Mouse (Mus musculus) adrenal gland, postnatal 4 days (tissue): Measurements from ENCODE around the gene Lyrm2. TPM values are rescaled to one million over a fixed set of nuclear protein-coding genes. Genes with fewer than 3 reads are reported as not detected.

Experiments
- total RNA-seq, 2 experiments: library from RNA; stranded (reverse); gene quantifications; 2 replicates each; pipeline ENCODE4 v1.2.3; 2021

Lyrm2 gene
- total RNA-seq, 2 experiments from 2014 or later: 61.0 to 65.9 TPM

Other genes with a start within 250 kb of the Lyrm2 start
- gene Gja10, start 197.5 kb upstream of the Lyrm2 start, total RNA-seq: under 1 TPM in 1 of 2 experiments, not detected in 1; 0.23 TPM
- 10 to 100 TPM; 14.8 to 15.5 TPM for gene Casp8ap2, start 184.8 kb upstream of the Lyrm2 start, total RNA-seq
- 10 to 100 TPM; 26.6 to 31.8 TPM for gene Mdn1, start 143.1 kb upstream of the Lyrm2 start, total RNA-seq
- gene Ankrd6, start 150.6 kb downstream of the Lyrm2 start, total RNA-seq: 1 to 10 TPM; 7.6 to 10.0 TPM
- gene Rragd, start 182.8 kb downstream of the Lyrm2 start, total RNA-seq: 10 to 100 TPM in 1 of 2 experiments, 1 to 10 TPM in 1; 9.0 to 10.7 TPM
- 10 to 100 TPM; 63.1 to 65.9 TPM for gene Ube2j1, start 231.2 kb downstream of the Lyrm2 start, total RNA-seq